Mouse (Mus musculus) ES-Bruce4 (cell line): ENCODE measurements around the gene Rab3a. TPM values are rescaled to one million over a fixed set of nuclear protein-coding genes. Genes with fewer than 3 reads are reported as not detected.
A peak's percentile ranks its signal among the peaks of the same experiment; 100 is the strongest.

Experiments
- H3K27ac ChIP-seq: 2 replicates; pipeline ENCODE4 v1.5.1; 2012; ENCODE audit warnings: low read length, inconsistent platforms; ENCODE audit not compliant: insufficient read depth
- H3K27me3 ChIP-seq: 2 replicates; pipeline ENCODE4 v1.6.1; 2012; ENCODE audit warnings: mild to moderate bottlenecking, low read length, inconsistent platforms; ENCODE audit not compliant: control insufficient read depth, poor library complexity, insufficient read depth, severe bottlenecking
- H3K36me3 ChIP-seq: 2 replicates; pipeline ENCODE4 v1.6.1; 2012; ENCODE audit warnings: inconsistent platforms, mild to moderate bottlenecking, low read length, moderate library complexity; ENCODE audit not compliant: control insufficient read depth, poor library complexity, insufficient read depth, severe bottlenecking
- H3K4me1 ChIP-seq: one replicate; pipeline ENCODE4 v1.8.1; 2011; ENCODE audit warnings: low read length; ENCODE audit not compliant: control insufficient read depth, insufficient read depth
- H3K4me3 ChIP-seq: 2 replicates; pipeline ENCODE4 v1.5.1; 2011; ENCODE audit warnings: low read depth, mild to moderate bottlenecking, low read length
- H3K9ac ChIP-seq: 2 replicates; pipeline ENCODE4 v1.6.1; 2012; ENCODE audit warnings: low read depth, mild to moderate bottlenecking, inconsistent platforms; ENCODE audit not compliant: poor library complexity, severe bottlenecking
- H3K9me3 ChIP-seq: replicated peaks from 2 replicates; pipeline ENCODE4 v1.6.1; 2012; ENCODE audit warnings: mild to moderate bottlenecking, low read length, inconsistent platforms; ENCODE audit not compliant: control insufficient read depth, poor library complexity, insufficient read depth, severe bottlenecking
- CTCF ChIP-seq: IDR thresholded peaks from one replicate; pipeline ENCODE4 v1.8.1; 2011; ENCODE audit warnings: low read depth, low read length
- EP300 ChIP-seq: IDR thresholded peaks from 2 replicates; pipeline ENCODE4 v1.6.1; 2011; ENCODE audit warnings: low read depth, low read length; ENCODE audit not compliant: insufficient read depth
- POLR2A ChIP-seq: IDR thresholded peaks from one replicate; pipeline ENCODE4 v1.8.1; 2011; ENCODE audit warnings: low read length; ENCODE audit not compliant: insufficient read depth
- polyA plus RNA-seq: library from polyadenylated mRNA; stranded (reverse); fragments of >200 nt; gene quantifications from 2 replicates; pipeline ENCODE4 v1.2.4, GENCODE M21; 2011; ENCODE audit warnings: low read depth; ENCODE audit not compliant: missing spikeins, insufficient read depth, insufficient read length

The Rab3a gene
- polyA plus RNA-seq, 1 experiment: 6.3 TPM

DNA sequence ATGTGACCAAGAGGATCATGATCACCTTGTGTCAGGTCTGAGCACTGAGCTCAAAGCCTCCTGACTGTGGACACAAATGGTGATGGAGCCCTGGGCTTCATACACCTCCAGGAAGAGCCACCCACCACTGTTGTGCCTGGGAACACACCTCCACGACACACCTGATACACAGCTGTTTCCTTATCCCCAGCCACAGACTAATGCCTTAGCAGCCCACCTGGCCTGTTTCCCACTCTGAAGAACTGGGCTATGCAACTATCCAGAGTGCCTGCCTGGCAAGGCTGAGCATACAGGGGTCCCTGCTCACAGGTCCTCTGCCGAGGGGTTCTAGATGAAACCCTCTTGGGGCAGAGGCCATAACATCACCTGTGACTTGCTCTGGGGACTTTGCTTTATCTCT, 39.7 kb downstream of the Rab3a start:
- Histone ChIP-seq H3K9ac (no peak overlapping the region), H3K4me3 (no peak overlapping the region), H3K36me3 (no peaks in the 10 kb centered on the region), H3K9me3 (no peaks in the 10 kb centered on the region), H3K4me1 (no peaks in the 10 kb centered on the region), H3K27me3 (no peaks in the 10 kb centered on the region), H3K27ac (no peak overlapping the region)
- TF ChIP-seq CTCF (no peak), EP300 (no peak), POLR2A (no peak)

DNA sequence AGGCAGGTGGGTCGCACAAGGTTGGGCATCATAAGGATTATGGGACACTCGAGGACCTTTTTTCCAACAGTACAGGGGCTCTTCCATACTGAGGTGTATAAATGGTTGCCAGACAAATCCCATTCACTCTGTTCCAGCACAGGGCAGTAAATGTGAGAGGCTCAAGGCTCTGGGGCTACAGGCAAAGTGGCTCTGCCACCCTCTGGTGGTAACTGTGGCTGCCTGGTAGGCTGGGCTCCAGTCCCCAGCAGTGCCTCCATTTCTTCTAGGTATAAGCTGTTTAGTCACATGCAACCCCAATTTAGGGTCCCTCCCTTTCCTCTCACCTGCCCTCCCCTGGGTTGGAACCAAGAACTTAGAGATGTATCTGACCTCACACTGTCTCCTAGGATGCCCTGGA, 40.9 kb downstream of the Rab3a start:
- Histone ChIP-seq H3K9ac (no peak overlapping the region), H3K27ac (no peak overlapping the region), H3K9me3 (no peaks in the 10 kb centered on the region), H3K4me1 (no peaks in the 10 kb centered on the region), H3K36me3 (no peaks in the 10 kb centered on the region), H3K4me3 (no peak overlapping the region), H3K27me3 (no peaks in the 10 kb centered on the region)
- TF ChIP-seq CTCF (no peak), POLR2A (no peak), EP300 (no peak)

DNA sequence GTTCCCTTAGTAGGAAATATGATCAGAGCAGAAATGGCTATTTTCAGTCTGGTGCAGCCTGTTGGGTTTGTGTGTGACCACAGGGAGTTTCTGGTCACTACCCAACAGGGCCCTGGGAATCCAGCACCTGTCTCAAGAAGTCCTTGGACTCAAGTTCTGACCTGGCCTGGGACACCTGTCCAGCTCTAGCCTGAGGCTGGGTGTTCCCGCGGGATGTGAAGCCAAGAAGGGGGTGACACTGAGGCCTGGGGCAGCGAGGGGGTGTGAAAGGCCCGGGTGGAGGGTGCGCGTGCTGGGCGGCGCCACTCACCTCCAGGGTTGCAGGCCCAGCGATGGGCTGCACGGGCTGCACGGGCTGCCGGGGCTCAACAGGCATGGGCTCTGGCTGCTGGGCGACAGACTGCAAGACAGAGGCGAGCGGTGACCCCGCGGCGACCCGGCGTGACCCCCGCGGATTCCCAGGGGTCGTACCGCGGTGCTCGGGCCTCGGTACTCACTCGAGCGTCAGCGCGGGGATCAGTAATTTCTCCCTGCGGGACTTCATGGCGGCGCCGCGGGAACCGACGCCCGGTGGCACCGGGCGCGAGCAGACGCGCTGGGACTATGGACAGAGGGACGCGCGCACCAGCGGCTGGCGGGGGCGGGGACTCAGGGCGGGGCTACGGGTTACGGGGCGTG, 42.1 kb downstream of the Rab3a start:
- Histone ChIP-seq H3K36me3 (no peaks in the 10 kb centered on the region), H3K9me3 (no peaks in the 10 kb centered on the region), H3K4me3 (peak overlapping the region; percentile 68), H3K27ac (no peak overlapping the region), H3K4me1 (no peaks in the 10 kb centered on the region), H3K27me3 (no peaks in the 10 kb centered on the region), H3K9ac (peak overlapping the region; percentile 62)
- TF ChIP-seq EP300: no peak
- no peak for TF ChIP-seq POLR2A
- no peak for TF ChIP-seq CTCF

DNA sequence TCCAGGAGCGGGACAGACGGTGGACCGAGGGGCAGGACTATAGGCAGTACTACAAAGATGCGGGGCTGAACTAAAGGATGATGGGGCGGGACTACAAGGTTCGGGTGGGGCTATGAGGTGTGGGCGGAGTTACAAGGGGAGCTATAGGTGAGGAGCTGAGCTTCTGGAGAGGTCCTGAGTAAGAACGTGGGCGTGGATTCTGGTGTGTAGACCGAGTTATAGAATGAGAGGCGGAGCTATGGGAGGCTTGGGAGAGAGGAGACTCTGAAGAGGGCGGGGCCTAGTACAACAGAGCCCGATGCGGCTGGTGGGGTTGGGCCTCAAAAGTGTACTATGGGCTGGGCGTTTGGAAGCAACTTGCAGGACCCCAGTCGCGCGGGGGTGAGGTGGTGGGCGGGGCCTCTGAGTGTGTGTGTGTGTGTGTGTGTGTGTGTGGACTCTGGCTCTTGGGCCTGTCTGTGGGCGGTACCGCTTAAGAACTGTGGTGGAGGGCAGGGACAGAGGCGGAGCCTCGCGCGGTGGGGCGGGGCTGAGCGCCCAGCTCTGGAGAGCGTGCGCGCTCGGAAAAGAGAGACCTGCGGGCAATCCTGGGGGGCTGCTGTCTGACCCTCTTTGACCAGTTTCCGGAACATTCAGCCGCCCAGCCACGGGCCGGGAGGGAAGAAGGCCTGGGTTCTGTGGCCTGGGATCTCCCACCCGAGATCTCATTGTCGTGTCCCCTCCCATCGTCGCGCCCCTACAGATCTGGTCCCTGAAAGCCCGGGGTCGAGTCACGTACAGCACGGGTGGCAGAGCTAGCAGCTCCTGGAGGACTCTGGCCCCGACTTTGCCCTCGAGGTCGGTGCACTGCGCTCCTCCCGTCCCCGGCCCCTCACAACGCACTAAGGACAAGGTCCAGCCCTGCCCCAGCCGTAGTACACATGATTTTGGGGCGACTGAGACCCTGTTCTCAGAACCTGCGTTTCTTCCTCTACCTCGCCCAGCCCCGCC, 42.9 kb downstream of the Rab3a start:
- H3K36me3 ChIP-seq: no peaks in the 10 kb centered on the region
- H3K27me3 ChIP-seq: no peaks in the 10 kb centered on the region
- H3K27ac ChIP-seq: no peak overlapping the region
- H3K4me3 ChIP-seq: peak overlapping the region; percentile 79
- H3K9me3 ChIP-seq: no peaks in the 10 kb centered on the region
- no peak for TF ChIP-seq EP300
- no peak for TF ChIP-seq POLR2A
- TF ChIP-seq CTCF: no peak
- peaks cover 3% of the 10 kb centered on the region for H3K4me1 ChIP-seq
- H3K9ac ChIP-seq: peak overlapping the region; percentile 64

DNA sequence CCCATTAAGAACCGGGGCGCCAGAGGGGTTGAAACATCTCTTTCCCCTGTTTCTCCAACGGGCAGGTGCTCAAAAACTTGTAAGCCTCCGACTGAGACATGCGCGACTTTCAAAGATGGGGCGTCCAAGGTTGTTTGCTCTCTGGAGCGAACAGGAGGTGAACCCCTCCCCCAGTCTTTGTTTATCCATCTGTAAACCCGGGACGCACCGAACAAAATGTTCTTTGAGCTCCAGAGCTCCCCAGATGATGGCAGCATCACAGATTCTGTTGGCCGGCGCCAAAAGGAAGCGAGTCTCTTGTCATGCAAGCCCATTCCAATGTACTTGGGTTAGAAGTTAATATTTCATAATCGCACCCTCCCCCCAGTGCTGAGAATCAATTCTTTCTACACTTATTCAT, 43.8 kb downstream of the Rab3a start:
- H3K9me3 ChIP-seq: no peaks in the 10 kb centered on the region
- peak overlapping the region; percentile 64 for H3K9ac ChIP-seq
- H3K27me3 ChIP-seq: no peaks in the 10 kb centered on the region
- H3K36me3 ChIP-seq: no peaks in the 10 kb centered on the region
- H3K4me3 ChIP-seq: peak overlapping the region; percentile 79
- no peak for TF ChIP-seq POLR2A
- no peak for TF ChIP-seq EP300
- no peak for TF ChIP-seq CTCF
- H3K4me1 ChIP-seq: peaks cover 4% of the 10 kb centered on the region
- H3K27ac ChIP-seq: no peak overlapping the region

DNA sequence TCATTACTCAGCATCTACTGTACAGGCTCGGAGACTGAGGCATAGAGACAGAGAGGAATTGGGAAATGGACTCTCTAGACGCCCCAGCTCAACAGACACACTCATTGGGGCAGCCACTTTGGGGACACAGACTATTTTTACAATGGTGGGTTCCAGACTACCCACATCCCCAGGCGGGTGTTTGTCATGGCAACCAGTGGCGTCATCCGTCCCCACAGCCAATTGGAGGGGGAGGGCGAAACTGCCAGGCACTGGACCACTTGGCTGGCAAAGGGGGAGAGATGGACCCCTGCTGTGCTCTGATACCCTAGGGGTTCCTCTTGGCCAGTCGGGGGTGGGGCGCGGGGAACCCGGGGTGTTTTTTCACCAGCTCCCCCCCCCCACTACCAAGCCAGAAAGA, 46.2 kb downstream of the Rab3a start:
- Histone ChIP-seq H3K4me3 (no peak overlapping the region), H3K27me3 (no peaks in the 10 kb centered on the region)
- TF ChIP-seq EP300 (no peak), POLR2A (no peak), CTCF (no peak)

More for the DNA sequence above, 46.2 kb downstream of the Rab3a start:
- Histone ChIP-seq H3K27ac (no peak overlapping the region), H3K4me1 (peaks cover 4% of the 10 kb centered on the region), H3K9me3 (no peaks in the 10 kb centered on the region), H3K9ac (no peak overlapping the region), H3K36me3 (no peaks in the 10 kb centered on the region)
